Mouse (Mus musculus) megakaryocyte, embryonic 14.5 days (primary cell): ENCODE data around the gene Arhgap35.

Experiments used
- FLI1 ChIP-seq: IDR thresholded peaks from 2 replicates; pipeline ENCODE4 v1.6.1; 2012; ENCODE audit warnings: low read length, inconsistent platforms, mixed read lengths
- GATA1 ChIP-seq: IDR thresholded peaks from 3 replicates; pipeline ENCODE4 v1.6.1; 2012; ENCODE audit warnings: mixed read lengths, low read length, inconsistent platforms, borderline replicate concordance

- TF ChIP-seq GATA1 (no peak), FLI1 (no peak)
These were observed 30.4 kb downstream of the Arhgap35 start for GRCm38 (mm10) chr7:16584384-16584783.
